Mouse (Mus musculus) small intestine, adult 2 months (tissue): Measurements from ENCODE around the gene Ssbp3. TPM values are rescaled to one million over a fixed set of nuclear protein-coding genes. Genes with fewer than 3 reads are reported as not detected.

Experiments
- H3K27ac ChIP-seq: fragments of 200-500 bp; 2 replicates; pipeline ENCODE4 v1.5.1; 2012; ENCODE audit warnings: low read depth, low read length, control low read depth, inconsistent platforms; ENCODE audit not compliant: insufficient read depth
- H3K27me3 ChIP-seq: fragments of 200-500 bp; 2 replicates; pipeline ENCODE4 v1.6.1; 2012; ENCODE audit warnings: mild to moderate bottlenecking, moderate library complexity, low read length, inconsistent platforms; ENCODE audit not compliant: control insufficient read depth, insufficient read depth
- H3K36me3 ChIP-seq: fragments of 200-500 bp; 2 replicates; pipeline ENCODE4 v1.6.1; 2012; ENCODE audit warnings: mild to moderate bottlenecking, low read length, control low read depth, inconsistent platforms; ENCODE audit not compliant: control insufficient read depth, insufficient read depth
- H3K4me1 ChIP-seq: fragments of 200-500 bp; 2 replicates; pipeline ENCODE4 v1.6.1; 2012; ENCODE audit warnings: low read length, inconsistent platforms, mixed read lengths; ENCODE audit not compliant: control insufficient read depth, insufficient read depth, insufficient read length
- H3K4me3 ChIP-seq: fragments of 200-500 bp; 2 replicates; pipeline ENCODE4 v1.5.1; 2012; ENCODE audit warnings: low read depth, mild to moderate bottlenecking, control low read depth, inconsistent platforms, low read length, moderate library complexity
- CTCF ChIP-seq: fragments of 200-500 bp; IDR thresholded peaks from 2 replicates; pipeline ENCODE4 v1.5.1; 2012; ENCODE audit warnings: low read depth, mild to moderate bottlenecking, control low read depth, inconsistent platforms, low read length, moderate library complexity, mixed read lengths; ENCODE audit not compliant: insufficient replicate concordance, insufficient read length; ENCODE audit errors: extremely low read depth
- POLR2A ChIP-seq: fragments of 200-500 bp; IDR thresholded peaks from 2 replicates; pipeline ENCODE4 v1.6.1; 2012; ENCODE audit warnings: low read depth, mild to moderate bottlenecking, control low read depth, inconsistent platforms, low read length, moderate library complexity
- WGBS: fragments of 180-500 bp; shearing (Covaris S2); methylation state at CpG from one replicate; pipeline ENCODE4 v1.1.7; 2018; 5-methylcytosine and 5-hydroxymethylcytosine counted together
- polyA plus RNA-seq: library from polyadenylated mRNA; depleted of rRNA; stranded (reverse); fragments of >200 nt; gene quantifications from 2 replicates; pipeline ENCODE4 v1.2.3, GENCODE M21; 2012; rRNA removed

Ssbp3 gene
- 11.7 and 21.2 TPM in 2 replicates for polyA plus RNA-seq

GRCm38 (mm10) chr4:106910201-106911172, at the start of gene Ssbp3:
Gene Ssbp3, plus strand, starts transcription at chr4:106910701.
- Histone ChIP-seq H3K36me3 (no peaks in the 10 kb centered on the region), H3K27me3 (no peaks in the 10 kb centered on the region), H3K4me1 (peaks cover 13% of the 10 kb centered on the region), H3K4me3 (peak within 1 kb of the TSS; percentile 94), H3K27ac (peak within 1 kb of the TSS; percentile 78)
- under 1% methylated on average over 50 of the region's 51 CpGs for WGBS
- no peak for TF ChIP-seq POLR2A
- TF ChIP-seq CTCF: no peak

DNA sequence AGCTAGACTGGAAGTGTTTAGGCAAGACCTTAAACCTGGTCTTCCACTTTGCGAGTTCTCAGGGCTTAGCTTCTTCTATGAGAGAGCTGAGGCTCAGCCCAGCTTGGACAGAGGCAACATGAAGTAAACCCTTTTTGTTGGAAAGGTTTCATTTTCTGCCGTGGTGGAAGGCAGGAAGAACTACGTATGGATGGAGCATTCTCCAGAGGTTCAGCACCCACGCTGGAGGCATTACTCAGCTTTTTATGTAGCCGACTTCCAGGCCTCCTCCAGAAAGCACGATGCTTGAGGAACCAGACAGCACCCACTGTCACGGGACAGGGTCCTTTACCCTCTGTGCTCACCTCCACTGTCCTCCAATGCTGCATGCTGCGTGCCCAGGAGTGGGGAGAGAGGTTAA, 48.6 kb upstream of the Ssbp3 start:
- Histone ChIP-seq H3K36me3 (no peaks in the 10 kb centered on the region), H3K27me3 (no peaks in the 10 kb centered on the region), H3K4me3 (no peak overlapping the region), H3K27ac (no peak overlapping the region), H3K4me1 (peaks cover 3% of the 10 kb centered on the region; the same call in 1 of the 2 replicates)
- TF ChIP-seq CTCF (no peak), POLR2A (no peak)
- 65% methylated on average over 8 of the region's 8 CpGs for WGBS

- Histone ChIP-seq H3K4me1 (peaks cover 3% of the 10 kb centered on the region; the same call in 1 of the 2 replicates), H3K36me3 (no peaks in the 10 kb centered on the region), H3K27me3 (no peaks in the 10 kb centered on the region), H3K4me3 (no peak overlapping the region), H3K27ac (no peak overlapping the region)
- TF ChIP-seq CTCF: no peak
- no peak for TF ChIP-seq POLR2A
- 58% methylated on average over 7 of the region's 7 CpGs for WGBS
Measured at GRCm38 (mm10) chr4:106862317-106862716, 48.2 kb upstream of the Ssbp3 start.

DNA sequence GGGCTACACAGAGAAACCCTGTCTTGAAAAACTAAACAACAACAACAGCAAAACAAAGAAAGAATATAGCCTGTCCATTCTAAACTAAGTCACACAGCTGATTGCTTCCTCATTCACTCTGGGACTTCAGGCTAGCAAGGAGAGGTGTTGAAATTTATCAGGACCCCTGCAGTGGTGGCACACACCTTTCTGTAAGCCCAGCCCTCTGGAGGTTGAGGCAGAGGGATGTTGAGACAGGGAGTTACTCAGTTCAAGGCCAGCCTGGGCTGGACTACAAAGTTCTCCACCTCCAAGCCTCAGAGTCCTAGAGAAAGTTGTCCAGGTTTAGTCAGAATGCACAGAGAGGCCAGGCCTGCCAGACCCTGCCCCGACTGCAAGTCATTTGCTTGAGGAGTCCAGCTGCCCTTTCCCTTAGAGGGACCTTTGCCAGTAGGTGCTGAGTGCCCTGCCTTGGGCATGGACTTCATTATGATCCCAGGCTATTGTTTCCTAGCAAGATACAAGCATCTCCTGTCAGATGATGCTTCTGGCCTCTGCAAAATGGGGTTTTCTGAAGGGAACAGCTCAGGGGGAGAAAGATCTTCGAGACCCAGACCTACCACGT, 47.6 kb upstream of the Ssbp3 start:
- Histone ChIP-seq H3K4me3 (no peak overlapping the region), H3K4me1 (peaks cover 3% of the 10 kb centered on the region; the same call in 1 of the 2 replicates), H3K36me3 (no peaks in the 10 kb centered on the region), H3K27me3 (no peaks in the 10 kb centered on the region), H3K27ac (no peak overlapping the region)
- 84% methylated on average over 3 of the region's 3 CpGs for WGBS
- no peak for TF ChIP-seq CTCF
- no peak for TF ChIP-seq POLR2A

GRCm38 (mm10) chr4:106865415-106866110, 44.9 kb upstream of the Ssbp3 start:
- WGBS: 37% methylated on average over 19 of the region's 19 CpGs
- peaks cover 2% of the 10 kb centered on the region; the same call in 1 of the 2 replicates for H3K4me1 ChIP-seq
- no peaks in the 10 kb centered on the region for H3K36me3 ChIP-seq
- H3K27me3 ChIP-seq: no peaks in the 10 kb centered on the region
- TF ChIP-seq POLR2A: no peak
- TF ChIP-seq CTCF: no peak
- no peak overlapping the region for H3K27ac ChIP-seq
- no peak overlapping the region for H3K4me3 ChIP-seq

- 76% methylated on average over 5 of the region's 5 CpGs for WGBS
- Histone ChIP-seq H3K4me3 (no peak overlapping the region), H3K36me3 (no peaks in the 10 kb centered on the region), H3K27me3 (no peaks in the 10 kb centered on the region), H3K4me1 (peaks cover 2% of the 10 kb centered on the region; the same call in 1 of the 2 replicates), H3K27ac (no peak overlapping the region)
- TF ChIP-seq POLR2A: no peak
- TF ChIP-seq CTCF: no peak
Measured at GRCm38 (mm10) chr4:106866381-106866780, 44.1 kb upstream of the Ssbp3 start.

GRCm38 (mm10) chr4:106866845-106867244, 43.7 kb upstream of the Ssbp3 start:
- Histone ChIP-seq H3K36me3 (no peaks in the 10 kb centered on the region), H3K27ac (no peak overlapping the region), H3K4me1 (peaks cover 2% of the 10 kb centered on the region; the same call in 1 of the 2 replicates), H3K4me3 (no peak overlapping the region), H3K27me3 (no peaks in the 10 kb centered on the region)
- WGBS: 25% methylated on average over 7 of the region's 7 CpGs
- no peak for TF ChIP-seq POLR2A
- TF ChIP-seq CTCF: no peak
